10 mouse cellular contexts compared by ENCODE assay signal in genomic region chr17:5261874-5262605, GRCm38 (mm10).
DNase-seq lines count a peak whose midpoint lies in the region; ATAC-seq and TF ChIP-seq lines count a peak whose summit lies in the region.
"Had no signal": no experiment of that assay in that cellular context is flagged by ENCODE, and none has a peak within 500 bp of the region (broad histone marks: within the 10 kb centered on the region; RNA-seq: fewer than 3 reads in every experiment).

No protein-coding gene starts in this region.

- TF ChIP-seq EP300 in stomach, postnatal 0 days (optimal IDR thresholded peaks at IDR 0.05), result no peak

- peaks cover 5% of the 10 kb centered on the region; the same call in 1 of the 2 replicates for H3K36me3 ChIP-seq in hindbrain, embryonic 12.5 days
- H3K36me3 ChIP-seq in hindbrain, embryonic 11.5 days (ENCODE audit: control insufficient read depth, insufficient read depth, low read length), result no peaks in the 10 kb centered on the region
- H3K36me3 ChIP-seq in midbrain, embryonic 11.5 days (ENCODE audit: control insufficient read depth, insufficient read depth, low read length), result no peaks in the 10 kb centered on the region
- H3K36me3 ChIP-seq in midbrain, embryonic 14.5 days (ENCODE audit: control insufficient read depth, insufficient read depth, low read length), result peaks cover 12% of the 10 kb centered on the region; the same call in 1 of the 2 replicates
- peaks cover 10% of the 10 kb centered on the region for H3K36me3 ChIP-seq in liver, embryonic 15.5 days (replicated peaks)
- H3K36me3 ChIP-seq in stomach, postnatal 0 days (ENCODE audit: control insufficient read depth, insufficient read depth, low read length), result no peaks in the 10 kb centered on the region; the same call in 1 of the 2 replicates
- H3K36me3 ChIP-seq: heart, embryonic 15.5 days had no signal

- no peak overlapping the region for H3K9ac ChIP-seq in hindbrain, embryonic 12.5 days
- no peak overlapping the region for H3K9ac ChIP-seq in hindbrain, embryonic 11.5 days (ENCODE audit: low read depth, low read length)
- H3K9ac ChIP-seq in midbrain, embryonic 11.5 days (ENCODE audit: low read length), result no peak overlapping the region
- H3K9ac ChIP-seq in midbrain, embryonic 14.5 days (replicated peaks; ENCODE audit: low read length), result no peak overlapping the region
- no peak overlapping the region for H3K9ac ChIP-seq in liver, embryonic 15.5 days
- no peak overlapping the region for H3K9ac ChIP-seq in stomach, postnatal 0 days (ENCODE audit: low read length)
- H3K9ac ChIP-seq: heart, embryonic 15.5 days; neural tube, embryonic 12.5 days had no signal

- WGBS in hindbrain, embryonic 12.5 days, result 80% methylated on average over 22 of the region's 22 CpGs
- 79% methylated on average over 22 of the region's 22 CpGs for WGBS in hindbrain, embryonic 11.5 days
- 81% methylated on average over 22 of the region's 22 CpGs for WGBS in midbrain, embryonic 11.5 days
- 82% methylated on average over 22 of the region's 22 CpGs for WGBS in midbrain, embryonic 14.5 days
- 75% methylated on average over 22 of the region's 22 CpGs for WGBS in liver, embryonic 15.5 days (ENCODE audit: insufficient replicate concordance)
- WGBS in stomach, postnatal 0 days, result 54% methylated on average over 22 of the region's 22 CpGs

- peaks cover 8% of the 10 kb centered on the region for H3K4me1 ChIP-seq in hindbrain, embryonic 12.5 days
- H3K4me1 ChIP-seq in hindbrain, embryonic 11.5 days (replicated peaks; ENCODE audit: control insufficient read depth, insufficient read depth, low read length), result no peaks in the 10 kb centered on the region
- H3K4me1 ChIP-seq in midbrain, embryonic 11.5 days (ENCODE audit: control insufficient read depth, insufficient read depth, low read length), result no peaks in the 10 kb centered on the region
- peaks cover 11% of the 10 kb centered on the region; the same call in 1 of the 2 replicates for H3K4me1 ChIP-seq in midbrain, embryonic 14.5 days (ENCODE audit: control insufficient read depth, insufficient read depth, low read length)
- H3K4me1 ChIP-seq in liver, embryonic 15.5 days (replicated peaks), result peaks cover 37% of the 10 kb centered on the region
- H3K4me1 ChIP-seq in stomach, postnatal 0 days (replicated peaks; ENCODE audit: control insufficient read depth, insufficient read depth), result peaks cover 2% of the 10 kb centered on the region; the same call in 1 of the 2 replicates

- no peak for TF ChIP-seq CTCF in stomach, postnatal 0 days (IDR thresholded peaks at IDR 0.05; ENCODE audit: low read depth)

- no peaks in the 10 kb centered on the region for H3K27me3 ChIP-seq in hindbrain, embryonic 12.5 days
- H3K27me3 ChIP-seq in hindbrain, embryonic 11.5 days (ENCODE audit: control insufficient read depth, insufficient read depth, low read length), result no peaks in the 10 kb centered on the region
- H3K27me3 ChIP-seq in midbrain, embryonic 11.5 days (ENCODE audit: control insufficient read depth, insufficient read depth, low read length), result no peaks in the 10 kb centered on the region
- H3K27me3 ChIP-seq in midbrain, embryonic 14.5 days (ENCODE audit: control insufficient read depth, insufficient read depth, low read length), result no peaks in the 10 kb centered on the region
- no peaks in the 10 kb centered on the region for H3K27me3 ChIP-seq in liver, embryonic 15.5 days
- no peaks in the 10 kb centered on the region for H3K27me3 ChIP-seq in stomach, postnatal 0 days (ENCODE audit: control insufficient read depth, insufficient read depth, low read length)
- H3K27me3 ChIP-seq: heart, embryonic 15.5 days; neural tube, embryonic 12.5 days had no signal

- DNase-seq in hindbrain, embryonic 11.5 days (ENCODE audit: low spot score), result no peak
- no peak for DNase-seq in midbrain, embryonic 11.5 days (ENCODE audit: low spot score, missing footprints)
- no peak for DNase-seq in midbrain, embryonic 14.5 days
- DNase-seq in stomach, postnatal 0 days (ENCODE audit: low spot score), result no peak
- DNase-seq in frontal cortex, postnatal 25 days (ENCODE audit: low spot score in 2 of 2), result no peak
- DNase-seq: cerebellum, adult 11 months had no signal

- ATAC-seq in hindbrain, embryonic 12.5 days (ENCODE audit: low FRiP score), result no peak
- no peak for ATAC-seq in hindbrain, embryonic 11.5 days (ENCODE audit: low FRiP score)
- ATAC-seq in midbrain, embryonic 11.5 days (ENCODE audit: low FRiP score), result peak; percentile 46; the same call in 1 of the 2 replicates
- ATAC-seq in midbrain, embryonic 14.5 days (ENCODE audit: low FRiP score, low TSS enrichment), result no peak
- ATAC-seq in liver, embryonic 15.5 days (ENCODE audit: insufficient read depth), result 0 out of 2 replicates have a peak, but pooled peaks have one; percentile 25
- peak; percentile 46; the same call in 1 of the 2 replicates for ATAC-seq in stomach, postnatal 0 days (ENCODE audit: low FRiP score, low TSS enrichment)

- H3K4me3 ChIP-seq in hindbrain, embryonic 12.5 days, result no peak overlapping the region
- H3K4me3 ChIP-seq in hindbrain, embryonic 11.5 days (ENCODE audit: low read depth, low read length), result no peak overlapping the region
- H3K4me3 ChIP-seq in midbrain, embryonic 11.5 days (ENCODE audit: low read depth, low read length), result no peak overlapping the region
- no peak overlapping the region for H3K4me3 ChIP-seq in midbrain, embryonic 14.5 days (replicated peaks; ENCODE audit: low read depth, low read length)
- no peak overlapping the region for H3K4me3 ChIP-seq in liver, embryonic 15.5 days (replicated peaks)
- no peak overlapping the region for H3K4me3 ChIP-seq in stomach, postnatal 0 days (ENCODE audit: low read depth, low read length)
- H3K4me3 ChIP-seq: heart, embryonic 15.5 days; neural tube, embryonic 12.5 days had no signal

- H3K27ac ChIP-seq in hindbrain, embryonic 12.5 days, result 0 out of 2 replicates have a peak overlapping the region, but pooled peaks have one; percentile 60
- H3K27ac ChIP-seq in hindbrain, embryonic 11.5 days (ENCODE audit: low read depth, low read length), result no peak overlapping the region
- no peak overlapping the region for H3K27ac ChIP-seq in midbrain, embryonic 11.5 days (ENCODE audit: low read depth, low read length)
- H3K27ac ChIP-seq in midbrain, embryonic 14.5 days (replicated peaks; ENCODE audit: low read depth, low read length), result no peak overlapping the region
- no peak overlapping the region for H3K27ac ChIP-seq in liver, embryonic 15.5 days (replicated peaks)
- no peak overlapping the region for H3K27ac ChIP-seq in stomach, postnatal 0 days (replicated peaks)
- H3K27ac ChIP-seq: heart, embryonic 15.5 days; neural tube, embryonic 12.5 days had no signal

- no peak overlapping the region for H3K4me2 ChIP-seq in hindbrain, embryonic 12.5 days (replicated peaks)
- H3K4me2 ChIP-seq in hindbrain, embryonic 11.5 days (replicated peaks; ENCODE audit: low read depth, low read length), result no peak overlapping the region
- H3K4me2 ChIP-seq in midbrain, embryonic 11.5 days, result no peak overlapping the region
- H3K4me2 ChIP-seq in midbrain, embryonic 14.5 days (ENCODE audit: low read length), result no peak overlapping the region
- no peak overlapping the region; the same call in 1 of the 2 replicates for H3K4me2 ChIP-seq in liver, embryonic 15.5 days
- no peak overlapping the region for H3K4me2 ChIP-seq in stomach, postnatal 0 days (replicated peaks; ENCODE audit: low read depth)
- H3K4me2 ChIP-seq: heart, embryonic 15.5 days; neural tube, embryonic 12.5 days had no signal

- H3K9me3 ChIP-seq in hindbrain, embryonic 12.5 days (replicated peaks), result no peaks in the 10 kb centered on the region
- no peaks in the 10 kb centered on the region for H3K9me3 ChIP-seq in hindbrain, embryonic 11.5 days (ENCODE audit: control insufficient read depth, low read length)
- no peaks in the 10 kb centered on the region for H3K9me3 ChIP-seq in midbrain, embryonic 11.5 days (ENCODE audit: control insufficient read depth, low read length)
- no peaks in the 10 kb centered on the region for H3K9me3 ChIP-seq in midbrain, embryonic 14.5 days (ENCODE audit: control insufficient read depth, low read length)
- H3K9me3 ChIP-seq in liver, embryonic 15.5 days (replicated peaks), result no peaks in the 10 kb centered on the region
- H3K9me3 ChIP-seq in stomach, postnatal 0 days (ENCODE audit: control insufficient read depth, low read length), result no peaks in the 10 kb centered on the region
- H3K9me3 ChIP-seq: heart, embryonic 15.5 days; neural tube, embryonic 12.5 days had no signal

Comparison
In these comparisons a context has a peak if more than half of its experiments do, and no peak if none do; other contexts are left out.
1. ATAC-seq: peak in midbrain, embryonic 11.5 days (single experiment), liver, embryonic 15.5 days (single experiment) and stomach, postnatal 0 days (single experiment); none in hindbrain, embryonic 12.5 days (single experiment), hindbrain, embryonic 11.5 days (single experiment) and midbrain, embryonic 14.5 days (single experiment).